Mouse (Mus musculus): Measurements from ENCODE around the gene Msl1. TPM values are rescaled to one million over a fixed set of nuclear protein-coding genes. Genes with fewer than 3 reads are reported as not detected.

Gene Msl1
- polyA plus RNA-seq, 1 experiment from 2014 or later = 28.0 TPM

GRCm38 (mm10) chr11:98846865-98847604, 51.7 kb downstream of the Msl1 start:
- no peaks in the 10 kb centered on the region for H3K9me3 ChIP-seq (ENCODE audit: control insufficient read depth, low read length)
- no peaks in the 10 kb centered on the region for H3K36me3 ChIP-seq (ENCODE audit: control insufficient read depth, insufficient read depth, low read length)
- peaks cover 6% of the 10 kb centered on the region for H3K4me1 ChIP-seq (replicated peaks; ENCODE audit: control insufficient read depth, insufficient read depth, low read length)
- DNase-seq (ENCODE audit: low spot score) (no peak), ATAC-seq (ENCODE audit: low FRiP score) (no peak)
- H3K4me2 ChIP-seq (replicated peaks; ENCODE audit: low read depth, low read length) = no peak overlapping the region
- 67% methylated on average over 19 of the region's 19 CpGs for WGBS
- H3K27ac ChIP-seq (ENCODE audit: low read depth, low read length) = no peak overlapping the region
- no peaks in the 10 kb centered on the region; the same call in 1 of the 2 replicates for H3K27me3 ChIP-seq (ENCODE audit: control insufficient read depth, insufficient read depth, low read length)
- H3K9ac ChIP-seq (ENCODE audit: low read depth, low read length) = no peak overlapping the region
- no peak overlapping the region for H3K4me3 ChIP-seq (ENCODE audit: low read depth, low read length)

- Histone ChIP-seq H3K27me3 (ENCODE audit: control insufficient read depth, insufficient read depth, low read length) (no peaks in the 10 kb centered on the region; the same call in 1 of the 2 replicates), H3K36me3 (ENCODE audit: control insufficient read depth, insufficient read depth, low read length) (no peaks in the 10 kb centered on the region), H3K4me3 (ENCODE audit: low read depth, low read length) (no peak overlapping the region), H3K27ac (ENCODE audit: low read depth, low read length) (no peak overlapping the region), H3K4me1 (replicated peaks; ENCODE audit: control insufficient read depth, insufficient read depth, low read length) (peaks cover 6% of the 10 kb centered on the region), H3K9me3 (ENCODE audit: control insufficient read depth, low read length) (no peaks in the 10 kb centered on the region), H3K4me2 (replicated peaks; ENCODE audit: low read depth, low read length) (no peak overlapping the region; the same call in 1 of the 2 replicates), H3K9ac (ENCODE audit: low read depth, low read length) (no peak overlapping the region)
- no peak for ATAC-seq (ENCODE audit: low FRiP score)
- 9% methylated on average over 19 of the region's 19 CpGs for WGBS
- DNase-seq (ENCODE audit: low spot score) = no peak
These were observed 54.0 kb downstream of the Msl1 start for GRCm38 (mm10) chr11:98849196-98849894.

DNA sequence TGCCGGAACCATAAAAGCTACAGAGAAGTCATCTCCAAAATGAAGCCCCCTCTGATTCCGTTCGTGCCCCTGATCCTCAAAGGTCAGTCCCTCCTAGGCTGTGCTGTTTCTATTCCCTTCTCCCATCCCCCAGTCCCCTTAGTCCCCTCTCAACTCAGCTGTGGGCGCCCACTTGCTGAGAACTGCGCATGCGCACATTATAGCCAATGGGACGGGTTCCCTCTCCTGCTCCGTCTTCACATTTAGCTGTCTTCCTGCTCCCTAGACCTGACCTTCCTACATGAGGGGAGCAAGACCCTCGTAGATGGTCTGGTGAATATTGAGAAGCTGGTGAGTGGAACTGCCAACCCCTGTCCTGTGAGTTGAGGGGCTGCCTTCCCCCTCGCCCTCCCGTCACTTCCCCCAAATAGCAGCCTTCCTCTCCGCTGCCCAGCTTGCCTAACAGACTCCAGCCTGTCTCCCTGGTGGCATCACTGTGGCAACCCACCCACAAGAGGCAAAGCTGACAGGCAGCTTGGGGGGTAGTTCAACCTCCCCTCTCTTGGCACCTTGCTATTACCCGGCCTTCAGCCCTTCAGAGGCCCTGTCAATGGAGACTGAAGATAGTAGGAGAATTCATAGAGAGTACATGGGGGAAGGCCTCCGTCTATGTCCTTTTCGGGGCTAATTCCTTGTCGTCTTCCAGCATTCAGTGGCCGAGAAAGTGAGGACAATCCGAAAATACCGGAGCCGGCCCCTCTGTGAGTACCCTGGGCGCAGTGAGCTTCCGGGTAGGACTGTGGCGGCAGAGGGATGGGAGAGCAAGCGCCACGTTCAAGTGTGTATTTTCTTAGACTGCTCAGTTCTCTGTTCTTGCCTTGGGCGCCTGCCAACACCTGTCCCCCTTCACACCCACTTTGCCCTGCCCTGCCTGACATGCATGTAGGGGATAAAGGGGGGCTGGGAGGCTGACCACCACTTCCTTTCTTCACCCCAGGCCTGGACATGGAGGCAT, 55.1 kb downstream of the Msl1 start:
- Histone ChIP-seq H3K27me3 (ENCODE audit: control insufficient read depth, insufficient read depth, low read length) (no peaks in the 10 kb centered on the region; the same call in 1 of the 2 replicates), H3K4me3 (ENCODE audit: low read depth, low read length) (no peak overlapping the region), H3K4me1 (replicated peaks; ENCODE audit: control insufficient read depth, insufficient read depth, low read length) (peaks cover 6% of the 10 kb centered on the region), H3K9me3 (ENCODE audit: control insufficient read depth, low read length) (no peaks in the 10 kb centered on the region), H3K9ac (ENCODE audit: low read depth, low read length) (0 out of 2 replicates have a peak overlapping the region, but pooled peaks have one; percentile 5), H3K4me2 (replicated peaks; ENCODE audit: low read depth, low read length) (no peak overlapping the region), H3K36me3 (ENCODE audit: control insufficient read depth, insufficient read depth, low read length) (no peaks in the 10 kb centered on the region), H3K27ac (ENCODE audit: low read depth, low read length) (no peak overlapping the region)
- ATAC-seq (ENCODE audit: low FRiP score) (peak; percentile 61; the same call in 1 of the 2 replicates), DNase-seq (ENCODE audit: low spot score) (peak; percentile 71)
- whole genome bisulfite sequencing = 59% methylated on average over 26 of the region's 26 CpGs

GRCm38 (mm10) chr11:98854116-98854515, 58.8 kb downstream of the Msl1 start:
- WGBS = 95% methylated on average over 8 of the region's 8 CpGs

DNA sequence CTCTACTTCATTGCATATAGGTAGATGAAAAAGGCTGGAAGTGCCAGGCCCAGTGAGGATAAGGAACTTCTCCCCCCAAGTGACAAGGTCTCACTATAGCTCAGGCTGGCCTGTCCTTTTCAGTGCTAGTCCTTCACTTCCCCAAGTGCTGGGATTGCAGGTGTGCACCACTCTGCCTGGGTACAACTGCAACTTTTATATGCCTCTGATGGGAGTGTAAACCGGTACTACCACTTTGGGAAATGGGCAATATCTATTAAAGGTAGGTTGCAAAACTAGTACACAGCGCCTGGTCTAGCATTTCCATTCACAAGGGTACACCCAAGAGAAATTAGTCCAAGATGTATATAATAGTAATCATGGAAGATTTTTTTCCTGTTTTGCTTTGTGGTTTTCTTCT, 59.3 kb downstream of the Msl1 start:
- Histone ChIP-seq H3K4me2 (replicated peaks; ENCODE audit: low read depth, low read length) (no peak overlapping the region), H3K4me1 (replicated peaks; ENCODE audit: control insufficient read depth, insufficient read depth, low read length) (no peaks in the 10 kb centered on the region), H3K9me3 (ENCODE audit: control insufficient read depth, low read length) (no peaks in the 10 kb centered on the region), H3K4me3 (ENCODE audit: low read depth, low read length) (no peak overlapping the region), H3K9ac (ENCODE audit: low read depth, low read length) (no peak overlapping the region), H3K27me3 (ENCODE audit: control insufficient read depth, insufficient read depth, low read length) (no peaks in the 10 kb centered on the region), H3K36me3 (ENCODE audit: control insufficient read depth, insufficient read depth, low read length) (no peaks in the 10 kb centered on the region), H3K27ac (ENCODE audit: low read depth, low read length) (no peak overlapping the region)
- no peak for DNase-seq (ENCODE audit: low spot score)
- no peak for ATAC-seq (ENCODE audit: low FRiP score)
- 86% methylated on average over 2 of the region's 2 CpGs for WGBS

More at GRCm38 (mm10) chr11:98854116-98854515, 58.8 kb downstream of the Msl1 start:
- no peaks in the 10 kb centered on the region for H3K27me3 ChIP-seq (ENCODE audit: control insufficient read depth, insufficient read depth, low read length)
- H3K4me1 ChIP-seq (replicated peaks; ENCODE audit: control insufficient read depth, insufficient read depth, low read length) = peaks cover 4% of the 10 kb centered on the region
- no peaks in the 10 kb centered on the region for H3K9me3 ChIP-seq (ENCODE audit: control insufficient read depth, low read length)
- no peak for DNase-seq (ENCODE audit: low spot score)
- ATAC-seq (ENCODE audit: low FRiP score) = no peak
- no peak overlapping the region for H3K27ac ChIP-seq (ENCODE audit: low read depth, low read length)
- no peak overlapping the region for H3K4me2 ChIP-seq (replicated peaks; ENCODE audit: low read depth, low read length)
- no peak overlapping the region for H3K4me3 ChIP-seq (ENCODE audit: low read depth, low read length)
- no peak overlapping the region for H3K9ac ChIP-seq (ENCODE audit: low read depth, low read length)
- no peaks in the 10 kb centered on the region for H3K36me3 ChIP-seq (ENCODE audit: control insufficient read depth, insufficient read depth, low read length)

Other genes starting within 250 kb of the Msl1 start
- 0.11 and 0.60 TPM in 2 replicates for gene Ikzf3, start 249.5 kb upstream of the Msl1 start, polyA plus RNA-seq (2014; fragmentation: Nextera tagmentation; extraction: Ambion mirVana)
- 0.21 TPM in 1 of 2 replicates, not detected in the other for gene Zpbp2, start 244.4 kb upstream of the Msl1 start, polyA plus RNA-seq (2014; fragmentation: Nextera tagmentation; extraction: Ambion mirVana)
- gene Ormdl3, start 208.1 kb upstream of the Msl1 start, polyA plus RNA-seq (2014; fragmentation: Nextera tagmentation; extraction: Ambion mirVana) = 10.9 and 12.2 TPM in 2 replicates
- not detected in 2 replicates for gene Lrrc3c, start 197.2 kb upstream of the Msl1 start, polyA plus RNA-seq (2014; fragmentation: Nextera tagmentation; extraction: Ambion mirVana)
- gene Gm12355, start 169.9 kb upstream of the Msl1 start, polyA plus RNA-seq (2014; fragmentation: Nextera tagmentation; extraction: Ambion mirVana) = 0.85 and 1.8 TPM in 2 replicates
- gene Gsdma3, start 169.2 kb upstream of the Msl1 start, polyA plus RNA-seq (2014; fragmentation: Nextera tagmentation; extraction: Ambion mirVana) = not detected in 2 replicates
- gene Gsdma2, start 148.8 kb upstream of the Msl1 start, polyA plus RNA-seq (2014; fragmentation: Nextera tagmentation; extraction: Ambion mirVana) = not detected in 2 replicates
- gene Gsdma, start 131.2 kb upstream of the Msl1 start, polyA plus RNA-seq (2014; fragmentation: Nextera tagmentation; extraction: Ambion mirVana) = not detected in 2 replicates
- gene Psmd3, start 113.0 kb upstream of the Msl1 start, polyA plus RNA-seq (2014; fragmentation: Nextera tagmentation; extraction: Ambion mirVana) = 154 and 155 TPM in 2 replicates
- not detected in 2 replicates for gene Csf3, start 94.3 kb upstream of the Msl1 start, polyA plus RNA-seq (2014; fragmentation: Nextera tagmentation; extraction: Ambion mirVana)
- gene Med24, start 66.1 kb upstream of the Msl1 start, polyA plus RNA-seq (2014; fragmentation: Nextera tagmentation; extraction: Ambion mirVana) = 47.3 and 60.8 TPM in 2 replicates
- 34.7 and 41.4 TPM in 2 replicates for gene Thra, start 54.9 kb upstream of the Msl1 start, polyA plus RNA-seq (2014; fragmentation: Nextera tagmentation; extraction: Ambion mirVana)
- gene Nr1d1, start 20.2 kb upstream of the Msl1 start, polyA plus RNA-seq (2014; fragmentation: Nextera tagmentation; extraction: Ambion mirVana) = 0.92 and 1.4 TPM in 2 replicates
- 44.6 and 49.6 TPM in 2 replicates for gene Casc3, start 9.4 kb downstream of the Msl1 start, polyA plus RNA-seq (2014; fragmentation: Nextera tagmentation; extraction: Ambion mirVana)
- 2.0 and 2.2 TPM in 2 replicates for gene Rapgefl1, start 41.3 kb downstream of the Msl1 start, polyA plus RNA-seq (2014; fragmentation: Nextera tagmentation; extraction: Ambion mirVana)
- gene Wipf2, start 68.1 kb downstream of the Msl1 start, polyA plus RNA-seq (2014; fragmentation: Nextera tagmentation; extraction: Ambion mirVana) = 5.1 and 5.4 TPM in 2 replicates
- gene Cdc6, start 112.3 kb downstream of the Msl1 start, polyA plus RNA-seq (2014; fragmentation: Nextera tagmentation; extraction: Ambion mirVana) = 33.1 and 39.0 TPM in 2 replicates
- gene Rara, start 132.3 kb downstream of the Msl1 start, polyA plus RNA-seq (2014; fragmentation: Nextera tagmentation; extraction: Ambion mirVana) = 48.3 and 51.2 TPM in 2 replicates
- 0.28 and 0.74 TPM in 2 replicates for gene Gjd3, start 187.5 kb downstream of the Msl1 start, polyA plus RNA-seq (2014; fragmentation: Nextera tagmentation; extraction: Ambion mirVana)
- 332 and 333 TPM in 2 replicates for gene Top2a, start 228.7 kb downstream of the Msl1 start, polyA plus RNA-seq (2014; fragmentation: Nextera tagmentation; extraction: Ambion mirVana)
- gene Igfbp4, start 245.7 kb downstream of the Msl1 start, polyA plus RNA-seq (2014; fragmentation: Nextera tagmentation; extraction: Ambion mirVana) = 288 and 295 TPM in 2 replicates

Data from hindbrain, embryonic 11.5 days (tissue).